Mouse (Mus musculus): ENCODE data around the gene Thnsl1.
A peak's percentile ranks its signal among the peaks of the same experiment; 100 is the strongest.

Gene Thnsl1

DNA sequence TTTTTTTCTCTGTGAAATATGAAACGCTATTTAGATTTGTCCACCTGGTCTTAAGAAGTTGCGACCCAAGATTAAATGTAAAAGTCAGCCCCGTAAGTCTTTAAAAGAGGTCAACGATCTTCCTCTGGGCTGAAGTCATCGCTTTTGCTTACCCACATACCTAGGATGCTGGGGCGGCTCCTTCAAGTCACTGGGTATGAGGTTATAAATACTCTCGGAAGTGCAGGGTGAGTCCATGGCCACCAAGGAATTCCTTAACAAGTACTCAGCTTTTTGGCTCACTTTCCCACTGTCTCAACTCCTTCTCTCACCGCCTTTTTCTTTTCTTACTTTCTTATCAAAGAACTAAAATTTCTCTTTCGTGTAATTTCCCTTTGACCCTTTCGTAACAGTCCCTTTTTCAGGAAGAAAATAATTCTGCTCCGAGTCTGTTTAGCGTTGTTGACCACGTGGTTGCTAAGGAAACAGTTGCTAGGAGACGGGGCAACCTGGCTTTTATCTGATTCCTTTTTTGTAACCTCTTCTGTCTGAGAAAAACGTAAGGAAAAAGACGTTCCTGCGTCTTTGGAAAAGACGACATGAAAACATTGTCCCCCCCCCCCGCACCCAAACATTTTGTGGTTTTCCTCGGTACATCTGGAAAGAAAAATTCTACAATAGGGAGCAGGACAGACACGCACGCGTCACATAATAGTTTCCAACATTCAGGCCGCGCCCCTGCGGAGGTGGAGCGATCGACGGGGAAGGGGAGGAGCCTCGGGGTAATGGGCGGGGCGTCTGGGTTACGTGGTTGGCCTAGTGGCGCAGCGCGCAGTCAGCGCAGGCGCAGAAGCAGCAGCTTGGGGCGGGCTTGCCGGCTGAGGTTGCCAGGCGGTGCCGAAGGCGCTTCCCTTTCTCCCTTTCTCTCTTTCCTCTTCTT, at the start of gene Thnsl1, which contains the start of gene Enkur:
TSS of gene Thnsl1 (plus strand) at position 813 of the 919 bp plus-strand sequence.
TSS of gene Enkur (minus strand) at position 454 of the 919 bp plus-strand sequence.
- peak; percentile 97 for DNase-seq (ENCODE audit: low read depth, low spot score)

- DNase-seq (ENCODE audit: low read depth, low spot score): no peak
Observed at GRCm38 (mm10) chr2:21164296-21164695, 41.2 kb upstream of the Thnsl1 start.

DNA sequence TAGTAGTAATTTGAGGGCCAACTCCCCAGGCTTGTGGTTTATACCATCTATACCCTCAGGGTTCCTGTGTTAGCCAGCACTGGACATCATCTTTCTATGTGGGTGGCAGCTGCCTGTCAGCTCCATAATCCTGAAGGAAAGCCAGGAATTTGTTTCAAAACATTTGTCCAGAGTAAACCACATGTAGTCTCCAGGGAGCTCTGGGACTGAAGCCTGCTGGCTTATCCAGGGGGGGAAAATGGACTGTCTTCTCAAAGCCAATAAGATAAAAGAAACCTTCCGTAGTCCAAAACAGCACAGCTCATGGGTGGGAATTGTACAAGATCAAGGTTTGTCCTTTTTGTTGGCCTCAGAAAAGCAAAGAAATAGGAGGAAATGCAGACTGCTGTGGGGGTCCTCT, 37.6 kb upstream of the Thnsl1 start:
- no peak for DNase-seq (ENCODE audit: low read depth, low spot score)

- no peak for DNase-seq (ENCODE audit: low read depth, low spot score)
Observed at GRCm38 (mm10) chr2:21172797-21173196, 32.7 kb upstream of the Thnsl1 start.

GRCm38 (mm10) chr2:21179136-21179535, 26.4 kb upstream of the Thnsl1 start:
- DNase-seq (ENCODE audit: low read depth, low spot score): no peak

- DNase-seq (ENCODE audit: low read depth, low spot score): no peak
Observed at GRCm38 (mm10) chr2:21182811-21183210, 22.7 kb upstream of the Thnsl1 start.

DNA sequence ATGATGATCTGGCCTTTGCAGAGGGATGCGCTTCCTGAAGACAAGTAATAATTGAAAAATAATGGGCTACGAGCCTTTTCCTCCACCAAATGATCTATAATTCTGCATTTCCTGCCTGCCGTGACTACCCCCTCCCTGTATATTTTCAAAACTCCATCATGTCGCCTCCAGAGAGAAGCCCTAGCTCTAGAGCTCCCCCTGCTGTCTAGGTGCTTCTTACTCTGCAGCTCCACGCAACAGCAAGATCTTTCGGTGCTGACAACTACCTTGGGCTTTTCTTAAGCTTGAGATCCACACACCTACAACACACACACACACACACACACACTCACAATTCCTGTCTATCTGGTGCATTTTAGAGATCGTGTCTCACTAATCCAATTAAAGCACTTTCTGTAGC, 17.9 kb upstream of the Thnsl1 start:
- peak; percentile 68 for DNase-seq (ENCODE audit: low read depth, low spot score)

GRCm38 (mm10) chr2:21188610-21189009, 16.9 kb upstream of the Thnsl1 start:
- DNase-seq (ENCODE audit: low read depth, low spot score): no peak

DNA sequence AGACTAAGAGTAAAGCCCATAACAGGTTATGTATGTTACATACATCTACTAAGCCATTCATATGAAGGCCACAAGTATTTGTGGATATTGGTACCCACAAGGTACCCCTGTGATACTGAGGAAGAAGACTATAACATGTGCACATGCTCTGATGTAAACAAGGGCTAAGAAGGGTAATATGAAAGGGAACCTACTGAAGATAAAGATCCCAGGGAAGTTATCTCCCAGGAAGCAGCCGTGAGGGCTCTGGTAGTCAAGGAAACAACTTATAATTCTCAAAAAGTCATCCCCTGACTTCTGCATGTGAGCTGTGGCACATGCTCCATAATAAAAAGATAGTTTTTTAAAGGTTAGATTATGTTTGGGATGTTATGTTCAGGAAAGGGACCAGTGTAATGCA, 14.3 kb upstream of the Thnsl1 start:
- DNase-seq (ENCODE audit: low read depth, low spot score): no peak

GRCm38 (mm10) chr2:21195233-21195632, 10.3 kb upstream of the Thnsl1 start:
- DNase-seq (ENCODE audit: low read depth, low spot score): no peak

DNA sequence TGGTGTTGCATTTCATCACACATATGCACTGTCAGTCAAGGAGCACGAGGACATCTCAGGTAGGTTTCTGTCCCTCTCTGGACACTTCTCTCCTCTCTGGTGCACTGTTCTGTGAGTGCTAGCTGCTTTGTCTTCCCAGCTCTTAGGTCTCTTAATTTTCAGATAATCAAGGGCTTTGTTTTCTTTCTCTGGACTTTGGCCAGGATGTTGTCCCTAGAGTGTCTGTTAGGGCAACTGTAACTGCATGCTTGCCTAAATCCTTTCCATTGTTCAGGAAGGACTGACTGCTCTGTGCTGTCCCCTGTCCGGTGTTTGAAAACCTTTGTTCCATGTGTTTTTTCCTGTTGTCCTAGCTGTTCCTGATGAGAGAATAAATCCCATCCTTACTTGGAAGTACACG, 6.5 kb upstream of the Thnsl1 start:
- DNase-seq (ENCODE audit: low read depth, low spot score): no peak

- no peak for DNase-seq (ENCODE audit: low read depth, low spot score)
Observed at GRCm38 (mm10) chr2:21202754-21203153, 2.8 kb upstream of the Thnsl1 start.

DNA sequence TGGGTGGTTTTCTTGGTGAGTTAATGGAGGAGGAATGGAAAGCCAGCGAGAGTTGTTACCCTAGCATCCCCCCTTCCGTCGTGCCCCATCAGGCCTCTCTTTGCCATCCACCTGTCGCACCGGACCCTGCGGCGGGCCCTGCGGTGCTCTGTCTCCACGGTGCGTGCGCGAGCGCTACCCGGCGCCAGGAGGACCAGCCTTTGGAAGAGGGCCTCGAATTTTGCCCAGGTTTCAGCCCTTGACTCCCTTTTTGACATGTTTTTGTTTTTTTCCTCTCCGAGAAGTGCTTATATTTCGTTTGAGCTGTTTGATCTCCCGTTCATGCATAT, 271 bp downstream of the Thnsl1 start:
- no peak for DNase-seq (ENCODE audit: low read depth, low spot score)

GRCm38 (mm10) chr2:21206278-21206677, 754 bp downstream of the Thnsl1 start:
- DNase-seq (ENCODE audit: low read depth, low spot score): no peak

- no peak for DNase-seq (ENCODE audit: low read depth, low spot score)
Observed at GRCm38 (mm10) chr2:21211361-21211760, 5.8 kb downstream of the Thnsl1 start.

DNA sequence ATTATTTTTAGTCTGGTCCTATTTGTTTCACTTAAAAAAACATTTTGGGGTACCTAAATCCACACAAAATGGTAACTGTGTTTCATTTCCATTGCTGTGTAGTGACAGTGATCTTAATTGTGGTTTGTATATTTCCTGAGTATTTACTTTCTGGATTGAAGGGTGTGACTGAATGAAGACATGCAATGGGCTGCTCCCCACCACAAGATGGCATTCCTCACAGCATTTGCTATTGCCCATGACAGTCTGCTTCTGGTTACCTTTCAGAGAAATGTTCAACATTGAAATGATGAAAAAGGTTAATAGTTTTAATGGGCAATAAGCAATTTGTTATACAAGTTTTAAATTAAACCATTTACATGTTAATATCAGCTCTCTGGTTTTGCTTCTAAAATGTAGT, 8.8 kb downstream of the Thnsl1 start:
- no peak for DNase-seq (ENCODE audit: low read depth, low spot score)

DNA sequence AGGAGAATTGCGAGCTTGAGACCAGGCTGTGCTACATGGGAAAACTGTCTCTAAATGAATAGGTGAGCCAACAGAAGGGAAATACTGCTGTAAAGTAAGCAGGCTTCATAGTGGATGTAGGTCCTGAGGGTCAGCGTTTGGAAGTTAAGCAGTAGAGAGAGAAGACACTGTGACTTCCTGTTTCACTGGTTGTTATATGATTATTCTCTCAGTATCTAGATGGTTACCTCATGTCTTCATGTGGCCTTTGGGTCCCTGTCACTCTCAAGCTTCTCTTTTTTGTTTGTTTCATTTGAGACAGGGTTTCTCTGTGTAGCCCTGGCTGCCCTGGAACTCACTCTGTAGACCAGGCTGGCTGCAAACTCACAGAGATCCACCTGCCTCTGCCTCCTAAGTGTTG, 9.8 kb downstream of the Thnsl1 start:
- DNase-seq (ENCODE audit: low read depth, low spot score): no peak

GRCm38 (mm10) chr2:21222453-21223384, 17.2 kb downstream of the Thnsl1 start:
- peak; percentile 59 for DNase-seq (ENCODE audit: low read depth, low spot score)

DNA sequence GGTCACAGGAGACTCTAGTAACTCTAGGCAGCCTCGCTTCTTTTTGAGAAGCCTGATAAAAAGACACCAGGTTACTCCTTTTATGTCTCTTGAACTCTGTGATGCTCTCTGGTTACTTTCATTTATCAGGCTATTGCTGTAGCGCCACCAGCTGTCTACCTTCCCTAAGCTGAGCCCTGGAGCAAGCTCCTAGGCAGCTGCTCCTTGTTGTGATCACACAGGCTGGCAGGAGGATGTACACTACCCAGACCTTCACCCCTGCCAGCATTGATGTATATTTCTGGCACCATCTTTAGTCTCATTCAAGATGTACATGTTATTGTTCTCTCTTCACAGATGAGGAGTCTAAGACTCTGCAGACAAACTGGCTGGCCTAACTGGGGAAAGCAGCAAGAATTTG, 24.8 kb downstream of the Thnsl1 start:
- no peak for DNase-seq (ENCODE audit: low read depth, low spot score)

GRCm38 (mm10) chr2:21231147-21231546, 25.6 kb downstream of the Thnsl1 start:
- DNase-seq (ENCODE audit: low read depth, low spot score): no peak

DNA sequence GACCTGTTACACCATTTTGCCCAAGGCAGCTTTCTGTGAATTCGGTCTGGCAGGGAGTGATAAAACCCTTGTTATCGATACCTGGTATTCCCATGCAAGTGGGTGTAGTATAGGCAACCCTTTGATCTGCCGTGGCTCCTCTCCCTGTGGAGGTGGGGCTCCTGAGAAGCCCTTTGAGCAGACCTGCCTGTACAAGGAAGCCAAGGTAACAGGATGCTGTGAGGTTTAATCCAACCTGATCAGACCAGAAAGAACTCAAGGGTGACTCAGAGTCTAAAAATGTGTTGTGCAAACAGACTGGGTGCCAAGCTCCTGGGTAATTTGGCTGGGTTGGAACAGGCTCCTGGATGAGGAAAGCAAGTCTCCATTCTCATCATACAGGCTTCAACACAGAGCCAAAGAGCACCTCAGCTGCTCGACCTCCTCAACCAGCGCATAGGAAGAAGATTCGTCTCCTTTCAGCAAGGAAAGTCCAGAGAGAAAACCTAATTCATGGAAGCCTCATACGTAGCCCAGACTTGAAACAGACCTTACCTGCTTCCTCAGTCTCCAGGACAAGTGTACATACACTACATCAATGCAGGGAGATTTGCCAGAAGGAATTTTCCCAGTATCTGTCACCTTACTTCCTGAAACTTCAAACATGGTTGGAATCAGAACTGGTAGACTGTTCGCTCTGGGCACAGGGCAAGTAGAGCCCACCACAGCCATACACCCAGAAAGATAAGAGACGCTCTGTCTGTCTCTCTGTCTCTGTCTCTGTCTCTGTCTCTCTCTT, 29.5 kb downstream of the Thnsl1 start:
- DNase-seq (ENCODE audit: low read depth, low spot score): no peak
